Mouse (Mus musculus): Measurements from ENCODE around the gene Slc27a5.
A peak's percentile ranks its signal among the peaks of the same experiment; 100 is the strongest.

DNA sequence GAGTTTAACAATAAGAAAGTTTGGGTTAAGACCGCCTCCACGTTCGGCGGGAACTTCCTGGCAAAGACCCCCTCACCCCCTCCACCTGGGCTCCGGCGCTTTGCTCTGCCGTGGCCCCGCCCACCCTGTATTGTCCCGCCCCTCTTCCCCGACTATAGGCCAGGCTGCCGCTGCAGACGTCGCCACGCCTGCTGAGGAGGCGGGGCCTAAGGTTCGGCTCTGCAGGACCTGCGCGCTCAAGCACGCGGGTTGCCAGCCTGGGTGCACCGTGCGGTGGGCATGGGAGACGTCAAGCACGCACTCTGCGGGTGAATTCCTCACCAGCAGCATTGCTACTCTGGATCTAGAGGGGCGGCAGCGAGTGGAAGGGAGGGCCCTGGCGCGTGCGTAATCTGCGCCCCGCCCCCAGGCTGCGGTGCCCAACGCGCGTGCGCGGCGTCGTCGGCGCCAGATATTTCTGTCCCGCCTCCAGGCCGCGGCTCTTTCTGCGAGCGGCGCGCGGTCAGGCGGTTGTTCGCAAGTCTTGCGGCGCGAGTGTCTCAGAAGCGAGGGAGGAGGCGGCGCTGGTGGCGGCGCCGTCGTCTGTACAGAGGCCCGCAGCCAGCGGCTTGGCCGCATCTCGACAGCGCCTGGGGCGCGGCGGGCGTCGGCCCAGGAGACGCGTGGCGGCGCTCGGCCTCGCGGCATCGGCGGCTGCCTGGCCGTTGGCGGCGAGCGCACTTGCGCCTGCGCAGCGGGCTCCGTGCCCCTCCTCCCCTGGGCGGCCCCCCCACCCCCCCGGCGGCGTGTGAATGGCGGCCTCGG, 26.1 kb upstream of the Slc27a5 start:
- TF ChIP-seq CTCF (IDR thresholded peaks at IDR 0.05; ENCODE audit: control insufficient read depth, insufficient read depth, insufficient replicate concordance, low read depth, low read length) (no peak), POLR2A (IDR thresholded peaks at IDR 0.05; ENCODE audit: control insufficient read depth, low read depth, low read length) (peak; percentile 93)
